Mouse (Mus musculus) central nervous system, embryonic 18 days (tissue): ENCODE data around the gene Arl10. TPM values are rescaled to one million over a fixed set of nuclear protein-coding genes. Genes with fewer than 3 reads are reported as not detected.

Source experiments
- polyA plus RNA-seq: library from polyadenylated mRNA; depleted of rRNA; stranded (reverse); fragments of >200 nt; gene quantifications from 2 replicates; pipeline ENCODE4 v1.2.3, GENCODE M21; 2012; rRNA removed

Arl10 gene
- polyA plus RNA-seq, result 95.8 and 99.7 TPM in 2 replicates

DNA sequence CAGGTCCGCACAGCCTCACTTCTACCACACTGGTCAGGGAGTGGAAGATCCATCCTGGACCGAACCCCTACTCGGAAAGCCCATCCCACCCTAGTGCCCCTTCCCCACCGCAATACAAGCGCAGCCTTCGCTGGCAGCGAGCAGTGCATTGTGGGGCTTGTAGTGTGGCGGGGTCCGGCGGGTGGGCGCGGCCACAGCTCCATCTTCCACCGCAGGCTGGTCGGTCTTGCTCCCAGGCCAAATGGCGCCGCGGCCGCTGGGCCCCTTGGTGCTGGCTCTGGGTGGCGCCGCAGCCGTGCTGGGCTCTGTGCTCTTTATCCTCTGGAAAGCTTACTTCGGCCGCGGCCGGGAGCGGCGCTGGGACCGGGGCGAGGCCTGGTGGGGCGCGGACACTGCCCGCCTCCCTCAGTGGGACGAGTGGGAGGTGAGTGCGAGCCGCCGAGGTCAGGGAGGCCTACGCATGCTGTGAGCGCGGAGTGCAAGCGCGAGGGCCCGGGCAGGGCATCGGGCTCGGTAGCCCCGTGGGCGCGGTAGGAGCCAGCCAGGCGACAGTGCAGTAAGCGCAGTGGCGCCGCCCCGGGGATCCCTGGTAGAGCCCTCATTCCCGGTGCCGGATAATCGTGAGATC, at the start of gene Arl10:
Gene Arl10 (plus strand): TSS at position 162 of the 628 bp plus-strand sequence.

DNA sequence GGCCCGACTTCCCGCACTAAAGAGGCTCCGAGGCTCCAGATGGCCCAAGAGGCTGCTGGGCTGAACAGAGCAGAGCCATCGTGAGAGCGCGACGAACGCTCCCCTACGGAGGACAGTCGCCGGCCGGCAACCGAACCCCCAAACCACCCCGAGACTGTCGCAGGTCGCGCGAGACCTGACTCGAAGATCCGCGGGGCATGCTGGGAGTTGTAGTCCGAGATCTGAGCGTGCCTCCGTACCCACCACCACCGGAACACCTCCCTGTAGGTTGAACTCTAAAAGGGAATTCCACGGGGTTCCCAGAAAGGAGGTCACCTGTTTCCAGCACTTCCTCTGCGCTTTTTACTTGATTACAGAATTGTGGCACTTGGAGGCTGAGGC, 9.6 kb upstream of the Arl10 start, which contains the start of gene 4833439L19Rik:
Gene 4833439L19Rik (minus strand): TSS at position 235 of the 381 bp plus-strand sequence.

DNA sequence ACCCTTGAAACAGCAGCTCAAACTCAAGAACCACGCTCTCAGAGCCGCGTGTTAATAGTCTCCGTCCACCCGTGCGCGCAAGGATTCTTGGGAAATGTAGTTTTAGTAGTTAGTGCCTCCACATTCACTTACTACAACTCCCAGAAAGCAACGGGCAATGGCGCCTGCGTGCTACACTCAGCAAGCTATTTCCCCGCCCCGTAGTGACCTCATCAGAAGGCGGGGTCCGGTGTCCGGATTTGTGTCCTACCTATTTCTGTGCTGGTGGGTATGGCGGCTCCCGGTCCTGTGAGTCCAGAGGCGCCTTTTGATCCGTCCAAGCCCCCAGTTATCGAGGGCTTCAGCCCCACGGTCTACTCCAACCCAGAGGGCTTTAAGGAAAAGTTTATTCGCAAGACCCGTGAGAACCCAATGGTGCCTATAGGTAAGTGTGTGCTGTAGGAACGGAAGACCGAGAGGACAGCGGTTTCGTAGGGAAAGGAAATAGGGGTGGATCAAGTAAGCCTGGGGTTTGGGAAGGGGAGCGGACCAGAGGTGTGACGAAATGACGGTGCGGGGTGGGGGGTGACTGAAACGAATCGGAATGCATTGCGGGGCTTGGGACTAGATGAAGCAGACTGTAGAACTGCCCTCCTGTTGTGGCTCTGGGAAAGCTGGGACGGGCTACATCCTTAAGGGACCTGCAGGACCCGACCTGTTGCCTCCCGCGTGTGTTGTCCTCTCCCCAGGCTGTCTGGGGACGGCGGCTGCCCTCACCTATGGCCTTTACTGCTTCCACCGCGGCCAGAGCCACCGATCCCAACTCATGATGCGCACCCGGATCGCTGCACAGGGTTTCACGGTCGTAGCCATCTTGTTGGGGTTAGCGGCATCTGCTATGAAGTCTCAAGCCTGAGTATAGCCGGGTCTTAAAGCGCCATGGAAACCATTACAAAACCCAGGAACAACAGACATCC, 15.5 kb downstream of the Arl10 start, which contains the start of the genes Nop16 and Higd2a:
Gene Nop16 (minus strand): TSS at position 95 of the 956 bp plus-strand sequence.
Gene Higd2a (plus strand): TSS at position 212 of the 956 bp plus-strand sequence.

DNA sequence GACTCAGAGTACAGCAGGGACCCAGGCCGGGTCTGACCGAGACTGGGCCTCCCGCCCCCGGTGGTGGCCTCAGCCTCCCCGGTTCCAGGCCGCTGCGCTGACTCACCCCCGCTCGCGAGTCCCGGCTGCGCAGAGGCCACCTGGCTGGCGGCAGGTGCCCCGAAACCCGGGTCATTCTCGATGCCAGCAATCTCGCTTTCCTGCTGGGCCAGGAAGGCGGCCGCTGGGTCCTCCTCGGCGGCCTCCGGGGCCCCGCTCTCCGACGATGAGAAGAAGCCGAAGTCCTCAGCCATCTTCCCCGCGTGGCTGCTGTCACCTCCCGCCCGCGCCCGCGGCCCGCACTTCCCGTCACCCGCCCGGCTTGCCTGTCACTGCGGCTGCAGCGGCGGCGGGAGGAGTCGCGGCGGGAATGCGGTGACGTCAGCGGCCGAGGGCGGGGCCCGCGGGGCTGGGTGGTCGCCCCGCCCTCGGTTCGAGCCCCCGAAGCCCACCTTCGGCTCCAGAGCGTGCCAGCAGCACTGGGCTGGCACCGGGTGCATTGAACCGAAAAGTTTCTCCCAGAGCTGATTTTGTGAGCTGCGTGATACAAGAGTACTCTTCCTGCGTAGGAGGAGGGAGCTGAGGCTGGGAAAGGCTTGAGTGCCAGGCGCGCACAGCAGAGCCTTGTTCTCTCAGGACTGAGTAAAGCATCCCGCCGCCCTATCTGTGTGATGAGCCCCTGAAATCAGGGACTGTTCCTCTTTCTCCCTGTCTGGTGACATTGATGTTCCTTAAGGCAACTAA, 36.3 kb downstream of the Arl10 start, which contains the start of gene Cltb:
Gene Cltb (minus strand): TSS at position 373 of the 783 bp plus-strand sequence.

DNA sequence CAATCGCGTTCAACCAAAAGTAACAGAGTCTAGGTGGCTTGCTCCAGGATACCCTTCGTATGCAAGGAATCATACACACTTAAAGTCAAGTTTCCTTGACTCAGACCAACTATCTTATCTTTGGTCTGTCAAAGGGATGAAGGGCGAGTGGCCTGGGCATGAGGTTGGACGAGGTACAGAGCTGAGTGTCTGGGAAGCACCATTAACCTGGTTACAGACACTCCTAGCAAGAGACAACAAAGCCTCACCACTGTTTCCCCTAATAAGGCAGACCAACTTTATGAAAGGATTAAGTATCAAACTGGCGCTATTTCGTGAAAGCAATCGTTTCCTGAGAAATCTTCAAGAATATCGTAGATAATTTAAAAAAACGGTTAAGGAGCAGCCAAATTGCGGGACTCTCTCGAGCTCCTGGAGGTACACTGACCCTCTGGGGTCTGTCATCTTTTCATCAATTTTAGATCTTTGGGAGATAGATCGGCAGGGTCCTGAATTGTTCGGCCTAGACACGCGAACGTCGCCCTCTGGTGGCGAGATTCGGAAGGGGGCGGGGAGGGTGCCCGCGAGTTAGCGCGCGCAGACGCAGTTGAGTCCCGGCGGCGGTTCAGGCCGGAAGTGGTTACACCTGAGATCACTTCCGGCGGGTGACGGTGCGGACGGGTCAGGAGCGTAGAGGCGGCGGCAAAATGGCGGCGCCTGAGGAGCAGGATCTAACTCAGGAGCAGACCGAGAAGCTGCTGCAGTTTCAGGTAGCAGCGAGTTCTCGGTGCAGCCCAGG, 46.5 kb downstream of the Arl10 start, which contains the start of gene Faf2:
Gene Faf2 (plus strand): TSS at position 630 of the 778 bp plus-strand sequence.

Other genes with a start within 250 kb of the Arl10 start
- gene Cplx2, start 203.7 kb upstream of the Arl10 start, polyA plus RNA-seq, result 70.4 and 81.0 TPM in 2 replicates
- 38.3 and 41.1 TPM in 2 replicates for gene Thoc3, start 106.2 kb upstream of the Arl10 start, polyA plus RNA-seq
- 36.2 and 37.5 TPM in 2 replicates for gene Simc1, start 71.2 kb upstream of the Arl10 start, polyA plus RNA-seq
- gene 4833439L19Rik, start 9.6 kb upstream of the Arl10 start, polyA plus RNA-seq, result 152 and 154 TPM in 2 replicates
- 47.4 and 47.7 TPM in 2 replicates for gene Nop16, start 15.1 kb downstream of the Arl10 start, polyA plus RNA-seq
- gene Higd2a, start 15.2 kb downstream of the Arl10 start, polyA plus RNA-seq, result 163 and 182 TPM in 2 replicates
- 168 and 176 TPM in 2 replicates for gene Cltb, start 36.3 kb downstream of the Arl10 start, polyA plus RNA-seq
- gene Faf2, start 46.8 kb downstream of the Arl10 start, polyA plus RNA-seq, result 32.6 and 34.0 TPM in 2 replicates
- 97.7 and 128 TPM in 2 replicates for gene Rnf44, start 118.9 kb downstream of the Arl10 start, polyA plus RNA-seq
- 0.32 TPM in 2 replicates for gene Cdhr2, start 126.4 kb downstream of the Arl10 start, polyA plus RNA-seq
- 94.5 and 102 TPM in 2 replicates for gene Gprin1, start 174.9 kb downstream of the Arl10 start, polyA plus RNA-seq
- 208 and 218 TPM in 2 replicates for gene Sncb, start 191.6 kb downstream of the Arl10 start, polyA plus RNA-seq
- not detected in 2 replicates for gene Eif4e1b, start 209.0 kb downstream of the Arl10 start, polyA plus RNA-seq
- gene Tspan17, start 214.4 kb downstream of the Arl10 start, polyA plus RNA-seq, result 34.0 and 40.7 TPM in 2 replicates